Mouse (Mus musculus) MEL (cell line): ENCODE measurements around the gene Nr2f1. TPM values are rescaled to one million over a fixed set of nuclear protein-coding genes. Genes with fewer than 3 reads are reported as not detected.

Source experiments
- DNase-seq: peaks from one replicate; pipeline ENCODE4 v3.0.0; 2011; ENCODE audit warnings: low read depth, low spot score
- H3K27ac ChIP-seq: 2 replicates; pipeline ENCODE4 v1.5.1; 2012; ENCODE audit warnings: low read depth, mild to moderate bottlenecking, control low read depth, low read length, moderate library complexity; ENCODE audit not compliant: control insufficient read depth
- H3K27me3 ChIP-seq, 2 experiments: fragments of 150-350 bp in 1 of 2; sonication (generic) in 1 of 2; 2 replicates each; pipeline ENCODE4 v1.6.1; 2012; ENCODE audit warnings: low read length in 2 of 2, mild to moderate bottlenecking in 2 of 2, improper control_type of control experiment in 1 of 2, moderate library complexity in 1 of 2; ENCODE audit not compliant: insufficient read depth in 2 of 2, control insufficient read depth in 1 of 2
- H3K36me3 ChIP-seq, 2 experiments: 2 replicates each; pipeline ENCODE4 v1.6.1; 2012 to 2014; ENCODE audit warnings: low read length in 2 of 2, improper control_type of control experiment in 1 of 2, inconsistent platforms in 1 of 2, mild to moderate bottlenecking in 1 of 2; ENCODE audit not compliant: insufficient read depth in 2 of 2, control insufficient read depth in 1 of 2
- H3K4me1 ChIP-seq, 2 experiments: fragments of 150-350 bp in 1 of 2; sonication (generic) in 1 of 2; 2 replicates each; pipeline ENCODE4 v1.6.1; 2012; ENCODE audit warnings: low read length in 2 of 2, improper control_type of control experiment in 1 of 2, mild to moderate bottlenecking in 1 of 2; ENCODE audit not compliant: insufficient read depth in 2 of 2, control insufficient read depth in 1 of 2
- H3K4me3 ChIP-seq, 2 experiments: fragments of 150-350 bp in 1 of 2; sonication (generic) in 1 of 2; 2 replicates each; pipeline ENCODE4 v1.5.1; 2012; ENCODE audit warnings: low read depth in 2 of 2, low read length in 2 of 2, mild to moderate bottlenecking in 2 of 2, moderate library complexity in 2 of 2, control low read depth in 1 of 2, improper control_type of control experiment in 1 of 2; ENCODE audit not compliant: control insufficient read depth in 1 of 2, insufficient read depth in 1 of 2
- H3K79me2 ChIP-seq: 2 replicates; pipeline ENCODE4 v1.6.1; 2012; ENCODE audit warnings: mild to moderate bottlenecking, low read length, moderate library complexity; ENCODE audit not compliant: control insufficient read depth, poor library complexity, insufficient read depth
- H3K9ac ChIP-seq: 2 replicates; pipeline ENCODE4 v1.6.1; 2012; ENCODE audit warnings: low read depth, mild to moderate bottlenecking, control low read depth, low read length, moderate library complexity; ENCODE audit not compliant: control insufficient read depth, poor library complexity, severe bottlenecking
- H3K9me3 ChIP-seq: fragments of 150-350 bp; sonication (generic); replicated peaks from 2 replicates; pipeline ENCODE4 v1.6.1; 2012; ENCODE audit warnings: mild to moderate bottlenecking, low read length, improper control_type of control experiment, moderate library complexity; ENCODE audit not compliant: insufficient read depth
- CHD1 ChIP-seq: IDR thresholded peaks from 2 replicates; pipeline ENCODE4 v1.6.1; 2012; ENCODE audit warnings: low read depth, mild to moderate bottlenecking, inconsistent platforms, low read length, improper control_type of control experiment
- ELF1 ChIP-seq: IDR thresholded peaks from 2 replicates; pipeline ENCODE4 v1.6.1; 2014; ENCODE audit warnings: low read depth, mild to moderate bottlenecking, inconsistent platforms, low read length, improper control_type of control experiment, moderate library complexity
- EP300 ChIP-seq, 2 experiments: IDR thresholded peaks; 2 replicates each; pipeline ENCODE4 v1.6.1; 2011; ENCODE audit warnings: improper control_type of control experiment in 2 of 2, low read length in 2 of 2, low read depth in 1 of 2, mild to moderate bottlenecking in 1 of 2
- HCFC1 ChIP-seq: IDR thresholded peaks from 2 replicates; pipeline ENCODE4 v1.6.1; 2012; ENCODE audit warnings: low read depth, mild to moderate bottlenecking, inconsistent platforms, low read length, improper control_type of control experiment, moderate library complexity
- JUND ChIP-seq: IDR thresholded peaks from 2 replicates; pipeline ENCODE4 v1.6.1; 2011; ENCODE audit warnings: low read depth, mild to moderate bottlenecking, improper control_type of control experiment, low read length
- MAX ChIP-seq: IDR thresholded peaks from 2 replicates; pipeline ENCODE4 v1.6.1; 2011; ENCODE audit warnings: low read length, improper control_type of control experiment
- MAZ ChIP-seq: IDR thresholded peaks from 2 replicates; pipeline ENCODE4 v1.6.1; 2012; ENCODE audit warnings: low read depth, mild to moderate bottlenecking, inconsistent platforms, low read length, improper control_type of control experiment
- MEF2A ChIP-seq: IDR thresholded peaks from 2 replicates; pipeline ENCODE4 v1.6.1; 2014; ENCODE audit warnings: low read depth, mild to moderate bottlenecking, inconsistent platforms, low read length, improper control_type of control experiment; ENCODE audit not compliant: poor library complexity, insufficient replicate concordance, severe bottlenecking; ENCODE audit errors: extremely low read depth
- MXI1 ChIP-seq: IDR thresholded peaks from 2 replicates; pipeline ENCODE4 v1.6.1; 2011; ENCODE audit warnings: mild to moderate bottlenecking, low read depth, low read length, improper control_type of control experiment
- NRF1 ChIP-seq: IDR thresholded peaks from 2 replicates; pipeline ENCODE4 v1.6.1; 2014; ENCODE audit warnings: low read depth, mild to moderate bottlenecking, inconsistent platforms, low read length, improper control_type of control experiment, moderate library complexity; ENCODE audit not compliant: poor library complexity, insufficient read depth, severe bottlenecking
- POLR2A ChIP-seq, 2 experiments: IDR thresholded peaks; 2 replicates each; pipeline ENCODE4 v1.6.1; 2011 to 2012; ENCODE audit warnings: low read length in 2 of 2, mild to moderate bottlenecking in 2 of 2, control low read depth in 1 of 2, improper control_type of control experiment in 1 of 2, low read depth in 1 of 2, moderate library complexity in 1 of 2; ENCODE audit not compliant: control insufficient read depth in 1 of 2, insufficient read depth in 1 of 2, poor library complexity in 1 of 2
- POLR2AphosphoS5 ChIP-seq: IDR thresholded peaks from 2 replicates; pipeline ENCODE4 v1.6.1; 2012; ENCODE audit warnings: low read depth, borderline replicate concordance, mild to moderate bottlenecking, inconsistent platforms, low read length, moderate library complexity, mixed read lengths
- SMC3 ChIP-seq: IDR thresholded peaks from 2 replicates; pipeline ENCODE4 v1.6.1; 2011; ENCODE audit warnings: low read depth, low read length, improper control_type of control experiment
- TAL1 ChIP-seq: IDR thresholded peaks from 2 replicates; pipeline ENCODE4 v1.6.1; 2012; ENCODE audit warnings: mild to moderate bottlenecking, inconsistent platforms, low read length, moderate library complexity, mixed read lengths
- TBP ChIP-seq: IDR thresholded peaks from 2 replicates; pipeline ENCODE4 v1.8.0; 2011; ENCODE audit warnings: low read depth, low read length, improper control_type of control experiment
- TCF12 ChIP-seq: IDR thresholded peaks from 2 replicates; pipeline ENCODE4 v1.6.1; 2014; ENCODE audit warnings: low read depth, mild to moderate bottlenecking, inconsistent platforms, low read length, improper control_type of control experiment, moderate library complexity
- UBTF ChIP-seq: IDR thresholded peaks from 2 replicates; pipeline ENCODE4 v1.6.1; 2012; ENCODE audit warnings: low read depth, mild to moderate bottlenecking, inconsistent platforms, low read length, improper control_type of control experiment, moderate library complexity, borderline replicate concordance; ENCODE audit not compliant: insufficient read depth
- ZC3H11A ChIP-seq: IDR thresholded peaks from 2 replicates; pipeline ENCODE4 v1.6.1; 2012; ENCODE audit warnings: low read depth, mild to moderate bottlenecking, inconsistent platforms, low read length, improper control_type of control experiment
- ZKSCAN1 ChIP-seq: IDR thresholded peaks from 2 replicates; pipeline ENCODE4 v1.6.1; 2012; ENCODE audit warnings: low read depth, mild to moderate bottlenecking, inconsistent platforms, low read length, improper control_type of control experiment, moderate library complexity
- ZMIZ1 ChIP-seq: IDR thresholded peaks from 2 replicates; pipeline ENCODE4 v1.6.1; 2012; ENCODE audit warnings: low read depth, mild to moderate bottlenecking, inconsistent platforms, low read length, improper control_type of control experiment, moderate library complexity
- polyA plus RNA-seq, 2 experiments: library from polyadenylated mRNA; stranded (reverse) in 1 of 2; unstranded in 1 of 2; fragments of >175 nt in 1 of 2; fragments of >200 nt in 1 of 2; gene quantifications; 2 replicates each; pipeline versions ENCODE4 v1.2.1 to v1.2.4; 2012; ENCODE audit warnings: low replicate concordance in 2 of 2, low read depth in 1 of 2; ENCODE audit not compliant: insufficient read length in 2 of 2, insufficient read depth in 1 of 2, missing spikeins in 1 of 2
- total RNA-seq: library from RNA; depleted of rRNA; stranded (reverse); fragments of 300-350 nt; gene quantifications from 2 replicates; pipeline ENCODE4 v1.2.3, GENCODE M21; 2012

Gene Nr2f1
- total and polyA plus RNA-seq, 3 experiments, result 9.9 to 27.1 TPM; not detected in 1

DNA sequence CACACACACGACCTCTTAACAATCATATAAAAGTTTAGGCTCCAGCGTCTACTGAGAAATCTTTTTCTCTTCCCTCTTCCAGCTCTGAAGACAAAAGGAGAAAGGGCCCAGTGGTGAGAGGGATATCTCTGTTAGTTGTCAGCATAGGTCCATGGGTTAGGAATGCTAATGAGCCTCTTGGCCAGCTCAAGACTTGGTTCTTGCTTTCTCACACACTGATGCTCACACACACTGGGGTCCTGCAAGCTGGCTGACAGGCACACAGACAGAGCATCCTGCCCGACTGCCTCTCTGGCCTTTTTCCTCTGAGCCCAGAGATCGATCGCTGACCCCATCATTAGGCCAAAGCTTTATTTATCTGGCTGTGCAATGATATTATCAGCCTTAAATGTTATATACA is 15.6 kb downstream of the Nr2f1 start:
- Histone ChIP-seq H3K4me3 (no peak overlapping the region), H3K27me3 (no peaks in the 10 kb centered on the region), H3K27ac (no peak overlapping the region), H3K9me3 (no peaks in the 10 kb centered on the region), H3K4me1 (no peaks in the 10 kb centered on the region), H3K9ac (no peak overlapping the region), H3K36me3 (no peaks in the 10 kb centered on the region), H3K79me2 (no peaks in the 10 kb centered on the region)
- TF ChIP-seq TBP (no peak), UBTF (no peak), TAL1 (no peak), TCF12 (no peak), SMC3 (no peak), MAX (no peak), ELF1 (no peak), MEF2A (no peak), NRF1 (no peak), ZKSCAN1 (no peak)
- no peak for DNase-seq

DNA sequence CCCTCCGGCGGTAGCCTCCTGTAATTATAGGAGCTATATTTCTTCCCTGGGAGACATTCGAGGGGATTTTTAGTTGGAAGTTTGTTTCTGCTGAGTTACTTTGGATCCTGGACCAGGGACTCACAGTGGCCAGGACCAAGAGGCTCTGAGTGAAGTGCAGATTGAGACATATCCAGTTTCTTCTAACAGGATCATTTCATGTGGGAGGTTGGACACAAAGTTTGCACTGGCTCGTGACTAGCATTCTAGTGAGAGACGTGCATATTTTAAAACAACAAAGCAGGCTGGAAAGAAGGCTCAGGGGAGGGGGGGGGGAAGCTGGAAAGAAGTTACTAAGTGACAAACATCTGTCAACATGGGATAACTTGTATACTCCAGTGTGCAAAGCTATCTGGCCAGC is 16.6 kb downstream of the Nr2f1 start:
- DNase-seq, result no peak
- no peaks in the 10 kb centered on the region for H3K27me3 ChIP-seq
- TF ChIP-seq ZC3H11A (no peak), POLR2AphosphoS5 (no peak), MXI1 (no peak), JUND (no peak), POLR2A (IDR thresholded peaks at IDR 0.05; ENCODE audit: control insufficient read depth in 1 of 2, insufficient read depth in 1 of 2, low read depth in 1 of 2, low read length in 2 of 2, poor library complexity in 1 of 2) (no peak), CHD1 (no peak), HCFC1 (no peak), TBP (no peak), EP300 (IDR thresholded peaks at IDR 0.05; ENCODE audit: low read depth in 1 of 2, low read length in 2 of 2) (no peak), ZMIZ1 (no peak), MAZ (no peak), TAL1 (no peak)
- TF ChIP-seq, all 39 proteins: peak for 0
- Histone ChIP-seq H3K9ac (no peak overlapping the region), H3K36me3 (no peaks in the 10 kb centered on the region), H3K4me3 (no peak overlapping the region), H3K9me3 (no peaks in the 10 kb centered on the region), H3K27ac (no peak overlapping the region), H3K79me2 (no peaks in the 10 kb centered on the region), H3K4me1 (no peaks in the 10 kb centered on the region)
